Mouse (Mus musculus) limb, embryonic 10.5 days (tissue): ENCODE data around the gene Nono. TPM values are rescaled to one million over a fixed set of nuclear protein-coding genes. Genes with fewer than 3 reads are reported as not detected.
A peak's percentile ranks its signal among the peaks of the same experiment; 100 is the strongest.

Experiments
- DNase-seq: peaks from one replicate; pipeline ENCODE4 v3.0.0-alpha.2; 2017; ENCODE audit warnings: low spot score
- H3K27ac ChIP-seq: fragments of 300-500 bp; sonication (generic); 2 replicates; pipeline ENCODE4 v1.5.1; 2016; ENCODE audit warnings: mild to moderate bottlenecking
- H3K27me3 ChIP-seq: fragments of 300-500 bp; sonication (generic); 2 replicates; pipeline ENCODE4 v1.6.1; 2016; ENCODE audit warnings: low read depth, mild to moderate bottlenecking; ENCODE audit not compliant: poor library complexity, severe bottlenecking
- H3K36me3 ChIP-seq: fragments of 300-500 bp; sonication (generic); 2 replicates; pipeline ENCODE4 v1.6.1; 2016; ENCODE audit warnings: mild to moderate bottlenecking, moderate library complexity
- H3K4me1 ChIP-seq: fragments of 300-500 bp; sonication (generic); 2 replicates; pipeline ENCODE4 v1.6.1; 2016
- H3K4me3 ChIP-seq: fragments of 300-500 bp; sonication (generic); 2 replicates; pipeline ENCODE4 v1.5.1; 2016; ENCODE audit warnings: mild to moderate bottlenecking, moderate library complexity
- H3K9me3 ChIP-seq: fragments of 300-500 bp; sonication (generic); replicated peaks from 2 replicates; pipeline ENCODE4 v1.6.1; 2016; ENCODE audit warnings: mild to moderate bottlenecking
- WGBS: fragments of 180-500 bp; shearing (Covaris S2); methylation state at CpG from one replicate; pipeline ENCODE4 v1.1.7; 2016; 5-methylcytosine and 5-hydroxymethylcytosine counted together
- polyA plus RNA-seq: library from polyadenylated mRNA; unstranded; fragments of >200 nt; fragmentation: Nextera tagmentation; extraction: Ambion mirVana; gene quantifications from 2 replicates; pipeline ENCODE4 v1.2.1, GENCODE M21; 2016

Nono gene
- 627 and 644 TPM in 2 replicates for polyA plus RNA-seq

- 14% methylated on average over 51 of the region's 51 CpGs for WGBS
- peak; percentile 84 for DNase-seq
- H3K4me3 ChIP-seq: peak within 1 kb of the TSS; percentile 68
- H3K27ac ChIP-seq: peak within 1 kb of the TSS; percentile 97
- no peaks in the 10 kb centered on the region for H3K4me1 ChIP-seq
- no peaks in the 10 kb centered on the region for H3K9me3 ChIP-seq
- peaks cover 32% of the 10 kb centered on the region for H3K36me3 ChIP-seq
- H3K27me3 ChIP-seq: peaks cover 37% of the 10 kb centered on the region
Measured at GRCm38 (mm10) chrX:101429142-101429949, at the start of gene Nono. TSS of gene Nono (plus strand) at chrX:101429318.

DNA sequence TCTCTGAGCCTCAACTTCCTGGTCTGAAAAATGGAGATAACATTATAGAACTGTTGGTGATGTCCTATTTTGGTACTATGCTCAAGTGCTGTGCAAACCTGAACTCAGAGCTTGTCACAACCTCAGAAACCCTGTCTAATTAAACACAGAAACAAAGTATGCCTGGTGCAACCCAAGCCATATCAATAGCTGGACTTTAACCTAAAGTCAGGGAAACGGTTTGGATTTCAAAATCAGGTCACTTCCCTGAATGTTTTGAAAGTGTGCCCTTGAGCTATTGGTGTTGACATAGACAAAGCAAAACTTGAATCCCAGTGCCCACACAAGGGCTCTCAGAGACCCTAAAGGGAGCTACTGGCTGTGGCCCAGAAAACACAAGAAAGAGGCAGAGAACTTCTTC lies 49.4 kb upstream of the Nono start:
- H3K9me3 ChIP-seq: no peaks in the 10 kb centered on the region
- 74% methylated on average over 1 of the region's 1 CpGs for WGBS
- peaks cover 98% of the 10 kb centered on the region for H3K27me3 ChIP-seq
- no peak overlapping the region for H3K4me3 ChIP-seq
- H3K27ac ChIP-seq: no peak overlapping the region
- DNase-seq: no peak
- H3K36me3 ChIP-seq: no peaks in the 10 kb centered on the region
- H3K4me1 ChIP-seq: no peaks in the 10 kb centered on the region

- H3K27ac ChIP-seq: no peak overlapping the region
- no peaks in the 10 kb centered on the region for H3K4me1 ChIP-seq
- DNase-seq: no peak
- peaks cover 97% of the 10 kb centered on the region for H3K27me3 ChIP-seq
- H3K4me3 ChIP-seq: no peak overlapping the region
- 14% methylated on average over 17 of the region's 18 CpGs for WGBS
- no peaks in the 10 kb centered on the region for H3K9me3 ChIP-seq
- no peaks in the 10 kb centered on the region for H3K36me3 ChIP-seq
Measured at GRCm38 (mm10) chrX:101383455-101383854, 45.7 kb upstream of the Nono start.

- no peak for DNase-seq
- no peaks in the 10 kb centered on the region for H3K4me1 ChIP-seq
- H3K9me3 ChIP-seq: no peaks in the 10 kb centered on the region
- 15% methylated on average over 32 of the region's 32 CpGs for WGBS
- H3K36me3 ChIP-seq: no peaks in the 10 kb centered on the region
- H3K4me3 ChIP-seq: peak overlapping the region; percentile 34
- no peak overlapping the region for H3K27ac ChIP-seq
- peaks cover 96% of the 10 kb centered on the region for H3K27me3 ChIP-seq
Measured at GRCm38 (mm10) chrX:101384439-101385137, 44.5 kb upstream of the Nono start.

DNA sequence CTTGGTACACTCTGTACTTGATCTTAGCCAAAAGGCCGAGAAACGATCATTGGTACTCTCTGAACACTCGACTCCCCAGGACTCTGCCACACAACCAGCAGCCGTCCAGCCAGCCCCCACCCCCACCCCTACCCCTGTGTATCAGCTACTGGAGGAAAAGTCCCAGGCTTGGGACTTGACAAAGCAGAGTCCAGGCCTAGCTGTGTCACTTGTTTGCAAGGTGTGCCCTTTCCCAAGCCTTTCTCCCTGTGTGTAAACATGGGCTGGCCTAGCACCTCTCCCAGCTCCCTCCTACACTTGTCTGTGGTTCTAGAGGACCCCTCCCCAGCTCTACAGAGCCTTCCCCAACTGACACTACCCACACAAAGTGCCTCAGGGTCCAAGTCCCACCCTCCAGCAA lies 42.9 kb upstream of the Nono start:
- Histone ChIP-seq H3K36me3 (no peaks in the 10 kb centered on the region), H3K4me1 (no peaks in the 10 kb centered on the region), H3K9me3 (no peaks in the 10 kb centered on the region), H3K27ac (no peak overlapping the region), H3K4me3 (no peak overlapping the region), H3K27me3 (peaks cover 96% of the 10 kb centered on the region)
- 19% methylated on average over 4 of the region's 4 CpGs for WGBS
- DNase-seq: no peak

DNA sequence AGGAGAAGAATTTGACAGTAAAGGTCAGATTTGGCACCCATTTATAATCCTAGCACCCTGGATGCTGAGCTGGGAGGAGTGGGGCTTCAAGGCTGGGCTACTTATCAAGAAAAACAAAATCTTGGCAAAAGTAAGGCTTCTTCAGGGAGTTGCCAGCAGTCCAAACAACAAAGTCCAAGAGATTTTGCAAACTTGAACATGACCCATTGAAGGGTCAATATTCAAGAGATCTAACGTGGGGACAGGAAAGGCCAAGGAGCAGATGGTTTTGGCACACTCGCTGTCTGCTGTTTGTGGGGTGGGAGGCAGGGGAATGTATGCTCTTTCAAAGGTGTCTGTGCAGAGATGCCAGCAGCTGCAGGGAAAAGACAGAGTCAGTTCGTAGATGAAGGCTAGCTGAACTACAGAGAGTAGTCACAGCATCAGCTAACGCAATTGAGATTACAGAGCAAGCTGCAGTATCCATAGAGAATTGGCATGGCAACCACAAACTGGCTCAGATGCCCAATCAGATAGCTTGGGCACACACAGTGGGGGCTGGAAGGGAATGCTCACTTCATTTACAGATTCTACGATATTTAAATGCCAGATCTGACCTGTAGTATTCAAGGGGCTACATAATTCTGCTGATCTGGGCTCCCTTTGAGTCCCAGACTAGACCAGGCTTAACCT lies 40.1 kb upstream of the Nono start:
- no peaks in the 10 kb centered on the region for H3K4me1 ChIP-seq
- DNase-seq: no peak
- H3K36me3 ChIP-seq: no peaks in the 10 kb centered on the region
- no peak overlapping the region for H3K27ac ChIP-seq
- WGBS: 76% methylated on average over 5 of the region's 5 CpGs
- H3K27me3 ChIP-seq: peaks cover 82% of the 10 kb centered on the region
- no peaks in the 10 kb centered on the region for H3K9me3 ChIP-seq
- H3K4me3 ChIP-seq: no peak overlapping the region

GRCm38 (mm10) chrX:101394341-101394740 lies 34.8 kb upstream of the Nono start:
- DNase-seq: no peak
- Histone ChIP-seq H3K27me3 (peaks cover 77% of the 10 kb centered on the region), H3K27ac (no peak overlapping the region), H3K4me3 (no peak overlapping the region), H3K36me3 (no peaks in the 10 kb centered on the region), H3K4me1 (no peaks in the 10 kb centered on the region), H3K9me3 (no peaks in the 10 kb centered on the region)
- 50% methylated on average over 2 of the region's 2 CpGs for WGBS

DNA sequence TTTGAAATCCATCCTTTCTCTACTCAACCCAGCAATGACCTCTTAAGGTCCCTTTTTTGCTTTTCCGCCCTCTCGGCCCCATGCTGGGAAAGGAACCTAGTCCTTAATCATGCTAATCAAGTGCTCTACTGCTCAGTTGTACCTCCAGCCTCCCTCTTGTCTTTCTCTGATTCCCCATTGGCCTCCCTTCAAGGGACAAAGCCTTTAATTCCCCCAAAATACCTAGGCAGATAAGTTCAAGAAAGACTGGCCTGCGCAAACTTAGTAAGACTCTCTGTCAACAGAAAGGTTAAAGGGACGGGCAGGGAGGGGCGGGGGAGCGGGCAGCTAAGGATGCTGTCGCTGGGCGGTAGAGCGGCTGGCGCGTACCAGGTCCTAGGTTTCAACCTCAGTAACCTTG lies 32.7 kb upstream of the Nono start:
- Histone ChIP-seq H3K4me3 (0 out of 2 replicates have a peak overlapping the region, but pooled peaks have one; percentile 15), H3K27ac (no peak overlapping the region), H3K27me3 (peaks cover 75% of the 10 kb centered on the region), H3K36me3 (no peaks in the 10 kb centered on the region), H3K9me3 (no peaks in the 10 kb centered on the region), H3K4me1 (no peaks in the 10 kb centered on the region)
- DNase-seq: no peak
- WGBS: 16% methylated on average over 11 of the region's 11 CpGs

- 19% methylated on average over 36 of the region's 36 CpGs for WGBS
- peaks cover 24% of the 10 kb centered on the region for H3K36me3 ChIP-seq
- H3K4me1 ChIP-seq: peaks cover 18% of the 10 kb centered on the region
- no peaks in the 10 kb centered on the region for H3K9me3 ChIP-seq
- peak overlapping the region; percentile 87 for H3K27ac ChIP-seq
- H3K4me3 ChIP-seq: peak overlapping the region; percentile 63
- DNase-seq: peak; percentile 38
- H3K27me3 ChIP-seq: peaks cover 91% of the 10 kb centered on the region
Measured at GRCm38 (mm10) chrX:101418946-101419724, 10.0 kb upstream of the Nono start.

DNA sequence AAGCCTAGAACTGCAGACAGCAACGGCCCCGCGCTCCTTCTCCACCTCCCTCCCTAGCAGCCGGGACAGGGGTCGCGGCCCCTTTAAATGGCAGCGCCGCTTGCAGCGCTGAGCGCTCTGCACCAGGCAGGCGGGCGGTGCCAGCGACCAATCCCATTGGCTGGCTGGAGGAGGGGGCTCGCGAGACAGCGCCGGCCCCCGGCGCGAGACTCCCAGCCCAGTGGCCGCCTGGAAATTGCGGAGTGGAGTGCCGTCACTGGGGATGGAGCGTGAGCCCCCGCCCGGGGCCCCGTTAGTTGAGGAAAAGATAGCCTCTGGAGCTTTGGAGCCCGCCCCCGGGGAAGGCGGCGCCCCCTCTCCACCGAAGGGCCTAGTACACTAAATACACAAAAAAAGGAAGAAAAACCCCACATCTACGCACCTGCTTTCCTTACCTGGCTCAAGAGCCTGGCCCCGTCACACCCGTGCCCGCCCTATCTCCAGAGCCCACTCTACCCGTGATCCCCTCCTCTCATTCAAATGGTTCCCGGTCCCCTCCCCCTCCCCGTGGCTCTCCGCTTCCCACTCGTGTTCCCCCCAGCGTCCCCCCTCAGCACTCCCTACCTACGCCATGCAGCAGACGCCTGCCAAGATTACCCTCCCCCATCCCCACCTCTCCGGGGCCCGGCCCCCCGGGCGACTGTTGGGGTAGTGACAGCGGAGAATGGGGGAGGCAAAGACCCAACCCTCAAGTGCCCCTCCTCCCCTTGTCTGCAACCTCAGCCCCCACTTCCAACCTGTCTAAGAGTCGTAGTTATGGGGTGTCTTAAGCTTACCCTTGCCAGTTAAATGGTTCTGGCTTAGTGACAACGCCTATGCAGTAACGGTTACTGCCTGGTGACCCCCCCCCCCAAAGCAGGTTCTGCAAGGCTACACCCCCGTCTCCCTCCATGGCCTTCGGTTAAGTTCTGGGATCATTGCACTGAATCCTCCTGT lies 9.1 kb upstream of the Nono start:
- Histone ChIP-seq H3K4me1 (peaks cover 18% of the 10 kb centered on the region), H3K36me3 (peaks cover 19% of the 10 kb centered on the region), H3K27ac (peak overlapping the region; percentile 87), H3K4me3 (peak overlapping the region; percentile 63), H3K9me3 (no peaks in the 10 kb centered on the region), H3K27me3 (peaks cover 82% of the 10 kb centered on the region)
- peak; percentile 87 for DNase-seq
- 9% methylated on average over 52 of the region's 54 CpGs for WGBS

DNA sequence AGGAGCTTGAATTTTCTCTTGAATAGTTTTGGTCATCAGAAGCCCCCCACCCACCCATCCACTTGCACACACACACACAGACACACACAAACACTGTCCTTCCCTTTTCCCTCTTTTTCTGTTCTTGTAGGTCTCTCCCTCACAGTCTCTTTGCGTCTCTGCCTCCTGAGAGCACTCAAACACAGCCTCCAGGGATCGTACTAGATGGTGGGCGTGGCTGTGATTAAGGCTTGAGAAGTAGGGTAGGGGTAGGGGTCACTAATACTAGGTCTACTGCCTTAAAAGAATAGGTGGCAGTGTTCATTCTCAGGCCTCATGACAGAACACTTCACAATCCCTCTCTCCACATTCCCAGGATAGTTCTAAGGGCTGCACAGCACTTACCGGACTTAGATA lies 8.4 kb upstream of the Nono start, which contains the start of gene Zmym3:
Zmym3 (minus strand) TSS at position 150 of the 396 bp plus-strand sequence.
- Histone ChIP-seq H3K9me3 (no peaks in the 10 kb centered on the region), H3K4me1 (peaks cover 18% of the 10 kb centered on the region), H3K27ac (peak within 1 kb of the TSS; percentile 87), H3K27me3 (peaks cover 75% of the 10 kb centered on the region), H3K36me3 (peaks cover 12% of the 10 kb centered on the region), H3K4me3 (peak within 1 kb of the TSS; percentile 63)
- 26% methylated on average over 4 of the region's 4 CpGs for WGBS
- DNase-seq: no peak
